Mouse (Mus musculus) ES-E14 (cell line): ENCODE data around the gene Vps35l.

Experiments used
- CHD2 ChIP-seq: IDR thresholded peaks from 2 replicates; pipeline ENCODE4 v1.6.1; 2014; ENCODE audit warnings: mild to moderate bottlenecking, low read depth, low read length, inconsistent platforms
- HCFC1 ChIP-seq: IDR thresholded peaks from 2 replicates; pipeline ENCODE4 v1.6.1; 2012; ENCODE audit warnings: low read length, inconsistent platforms, borderline replicate concordance; ENCODE audit not compliant: insufficient read depth
- ZC3H11A ChIP-seq: IDR thresholded peaks from 2 replicates; pipeline ENCODE4 v1.6.1; 2012; ENCODE audit warnings: low read depth, mild to moderate bottlenecking, inconsistent platforms, low read length, borderline replicate concordance
- ZNF384 ChIP-seq: IDR thresholded peaks from 2 replicates; pipeline ENCODE4 v1.6.1; 2012; ENCODE audit warnings: low read depth, low read length, inconsistent platforms

DNA sequence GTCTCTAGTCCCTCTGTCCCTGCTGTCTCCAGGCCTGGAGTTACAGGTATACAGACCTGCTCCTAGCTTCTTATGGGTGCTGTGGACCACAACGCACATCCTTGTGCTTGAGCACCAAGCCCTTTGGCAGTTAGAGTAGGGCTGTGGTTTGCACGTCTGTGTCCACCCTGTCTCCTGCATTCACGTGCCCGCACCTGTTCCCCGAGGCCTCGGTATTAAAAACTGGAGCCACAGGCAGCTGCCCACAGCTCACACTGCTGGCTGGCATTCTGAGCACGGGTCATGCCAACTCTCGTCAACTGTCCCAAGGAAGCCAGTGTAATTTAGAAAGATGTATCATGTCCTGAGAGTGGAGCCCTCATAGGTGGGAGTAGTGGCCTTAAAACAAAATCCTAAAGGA, 55.8 kb downstream of the Vps35l start:
- TF ChIP-seq ZNF384 (no peak), CHD2 (no peak), HCFC1 (no peak), ZC3H11A (no peak)
